Mouse (Mus musculus) thymus, adult 2 months (tissue): ENCODE results near the gene Ston2.

Experiments
- CTCF ChIP-seq: fragments of 200-500 bp; IDR thresholded peaks from 2 replicates; pipeline ENCODE4 v1.5.1; 2012; ENCODE audit warnings: mild to moderate bottlenecking, control low read depth, low read length, moderate library complexity, borderline replicate concordance; ENCODE audit not compliant: control insufficient read depth, poor library complexity, insufficient read depth; ENCODE audit errors: extremely low read depth
- POLR2A ChIP-seq: fragments of 200-500 bp; IDR thresholded peaks from 2 replicates; pipeline ENCODE4 v1.6.1; 2012; ENCODE audit warnings: mild to moderate bottlenecking, low read length, control low read depth, moderate library complexity; ENCODE audit not compliant: control insufficient read depth, poor library complexity, insufficient read depth; ENCODE audit errors: extremely low read depth

DNA sequence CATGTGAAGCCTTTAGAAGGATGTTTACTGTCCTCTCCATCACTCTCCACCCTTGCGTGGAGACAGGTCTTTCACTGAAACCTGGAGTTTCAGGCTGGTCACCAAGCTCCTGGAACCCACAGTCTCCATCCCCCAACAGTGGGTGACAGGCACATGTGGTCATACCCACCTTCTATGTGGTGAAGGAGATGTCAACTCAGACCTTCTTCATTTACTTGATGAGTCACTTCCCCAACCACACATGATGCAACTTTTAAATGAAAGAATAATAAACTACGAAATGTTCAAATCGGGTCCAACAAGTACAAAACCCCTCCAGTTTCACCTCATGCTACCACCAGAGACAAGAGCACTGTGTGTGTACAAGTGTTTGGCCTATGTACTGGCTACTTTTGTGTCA, 203.0 kb downstream of the Ston2 start:
- TF ChIP-seq CTCF (no peak), POLR2A (no peak)
